ENCODE assay signal across 26 mouse cellular contexts in the genomic region with DNA sequence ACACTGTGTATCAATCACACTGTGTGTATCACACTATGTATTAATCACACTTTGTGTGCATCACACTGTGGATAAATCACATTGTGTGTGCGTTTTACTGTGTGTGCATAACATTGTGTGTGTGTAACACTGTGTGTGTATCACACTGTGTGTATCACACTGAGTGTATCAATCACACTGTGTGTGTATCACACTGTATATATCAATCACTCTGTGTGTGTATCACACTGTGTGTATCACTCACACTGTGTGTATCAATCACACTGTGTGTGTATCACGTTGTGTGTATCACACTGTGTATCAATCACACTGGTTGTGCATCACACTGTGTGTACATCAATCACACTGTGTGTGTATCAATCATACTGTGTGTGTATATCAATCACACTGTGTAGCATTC.
A peak's percentile ranks its signal among the peaks of the same experiment; 100 is the strongest.
DNase-seq lines count a peak whose midpoint lies in the region; ATAC-seq lines count a peak whose summit lies in the region.
"Had no signal": no experiment of that assay in that cellular context is flagged by ENCODE, and none has a peak within 500 bp of the region (broad histone marks: within the 10 kb centered on the region; RNA-seq: fewer than 3 reads in every experiment).

No protein-coding gene starts in this region.

- no peak overlapping the region for H3K4me2 ChIP-seq in forebrain, embryonic 11.5 days (ENCODE audit: low read depth, low read length, severe bottlenecking)
- H3K4me2 ChIP-seq in forebrain, embryonic 12.5 days, result no peak overlapping the region
- no peak overlapping the region for H3K4me2 ChIP-seq in forebrain, embryonic 16.5 days (ENCODE audit: low read length)
- H3K4me2 ChIP-seq in forebrain, embryonic 14.5 days (ENCODE audit: low read length), result no peak overlapping the region
- no peak overlapping the region for H3K4me2 ChIP-seq in midbrain, embryonic 13.5 days (replicated peaks)
- no peak overlapping the region for H3K4me2 ChIP-seq in midbrain, embryonic 11.5 days
- H3K4me2 ChIP-seq: embryonic facial prominence, embryonic 15.5 days; heart, embryonic 11.5 days; hindbrain, embryonic 12.5 days had no signal

- no peak for DNase-seq in forebrain, embryonic 11.5 days (ENCODE audit: low spot score)
- DNase-seq in forebrain, embryonic 14.5 days (ENCODE audit: low spot score), result no peak
- DNase-seq in midbrain, embryonic 11.5 days (ENCODE audit: low spot score, missing footprints), result no peak
- DNase-seq: adrenal gland, adult 2 months; adrenal gland, postnatal 14 days; B cell, adult 2 months; cerebellum, adult 11 months; cerebellum, adult 2 months; cerebellum, adult 9-11 months; cerebellum, postnatal 25 days; gastrocnemius, adult 2 months; gastrocnemius, postnatal 14 days; heart, adult 11 months; kidney, adult 18-20 months had no signal

- H3K27ac ChIP-seq in forebrain, embryonic 11.5 days (ENCODE audit: low read depth, low read length), result no peak overlapping the region
- H3K27ac ChIP-seq in forebrain, embryonic 12.5 days, result no peak overlapping the region
- H3K27ac ChIP-seq in forebrain, embryonic 16.5 days (ENCODE audit: low read length), result no peak overlapping the region
- no peak overlapping the region for H3K27ac ChIP-seq in forebrain, embryonic 14.5 days (ENCODE audit: low read depth, low read length)
- H3K27ac ChIP-seq in midbrain, embryonic 13.5 days, result no peak overlapping the region
- no peak overlapping the region for H3K27ac ChIP-seq in midbrain, embryonic 11.5 days (ENCODE audit: low read depth, low read length)
- H3K27ac ChIP-seq: embryonic facial prominence, embryonic 15.5 days; gastrocnemius, adult 2 months; hindbrain, embryonic 12.5 days; hindbrain, postnatal 0 days had no signal

- no peak overlapping the region for H3K9ac ChIP-seq in forebrain, embryonic 11.5 days (ENCODE audit: low read length)
- no peak overlapping the region for H3K9ac ChIP-seq in forebrain, embryonic 12.5 days
- H3K9ac ChIP-seq in forebrain, embryonic 16.5 days (replicated peaks; ENCODE audit: low read depth, low read length), result no peak overlapping the region
- H3K9ac ChIP-seq in forebrain, embryonic 14.5 days (ENCODE audit: low read length), result no peak overlapping the region
- H3K9ac ChIP-seq in midbrain, embryonic 13.5 days (replicated peaks), result no peak overlapping the region
- no peak overlapping the region for H3K9ac ChIP-seq in midbrain, embryonic 11.5 days (ENCODE audit: low read length)
- H3K9ac ChIP-seq: embryonic facial prominence, embryonic 15.5 days; hindbrain, embryonic 12.5 days had no signal

- 93% methylated on average over 2 of the region's 2 CpGs for WGBS in forebrain, embryonic 11.5 days
- WGBS in forebrain, embryonic 12.5 days, result 95% methylated on average over 2 of the region's 2 CpGs
- 93% methylated on average over 2 of the region's 2 CpGs for WGBS in forebrain, embryonic 16.5 days
- 96% methylated on average over 2 of the region's 2 CpGs for WGBS in forebrain, embryonic 14.5 days
- WGBS in midbrain, embryonic 13.5 days, result 93% methylated on average over 2 of the region's 2 CpGs
- 93% methylated on average over 2 of the region's 2 CpGs for WGBS in midbrain, embryonic 11.5 days

- no peaks in the 10 kb centered on the region for H3K27me3 ChIP-seq in forebrain, embryonic 11.5 days (ENCODE audit: control insufficient read depth, insufficient read depth, low read length)
- H3K27me3 ChIP-seq in forebrain, embryonic 12.5 days, result no peaks in the 10 kb centered on the region
- no peaks in the 10 kb centered on the region for H3K27me3 ChIP-seq in forebrain, embryonic 16.5 days (replicated peaks; ENCODE audit: control insufficient read depth, insufficient read depth, low read length)
- no peaks in the 10 kb centered on the region for H3K27me3 ChIP-seq in forebrain, embryonic 14.5 days (replicated peaks; ENCODE audit: control insufficient read depth, insufficient read depth, low read length)
- H3K27me3 ChIP-seq in midbrain, embryonic 13.5 days, result no peaks in the 10 kb centered on the region
- H3K27me3 ChIP-seq in midbrain, embryonic 11.5 days (ENCODE audit: control insufficient read depth, insufficient read depth, low read length), result no peaks in the 10 kb centered on the region
- H3K27me3 ChIP-seq: CH12.LX; embryonic facial prominence, embryonic 15.5 days; hindbrain, embryonic 12.5 days had no signal

- 0 out of 2 replicates have a peak, but pooled peaks have one; percentile 39 for ATAC-seq in forebrain, embryonic 11.5 days (replicated peaks; ENCODE audit: low FRiP score)
- no peak for ATAC-seq in forebrain, embryonic 12.5 days (ENCODE audit: low FRiP score)
- 0 out of 2 replicates have a peak, but pooled peaks have one; percentile 12 for ATAC-seq in forebrain, embryonic 16.5 days
- ATAC-seq in forebrain, embryonic 14.5 days, result no peak
- peak; percentile 27; the same call in 1 of the 2 replicates for ATAC-seq in midbrain, embryonic 13.5 days
- no peak for ATAC-seq in midbrain, embryonic 11.5 days (ENCODE audit: low FRiP score)
- no peak for ATAC-seq in erythroid progenitor cell, adult 5-6 weeks (replicated peaks; ENCODE audit: low FRiP score, poor library complexity, severe bottlenecking)
- ATAC-seq: hindbrain, postnatal 0 days; inflammation-experienced regulatory T-cells, adult 6 months; intestine, embryonic 16.5 days had no signal

- no peaks in the 10 kb centered on the region for H3K9me3 ChIP-seq in forebrain, embryonic 11.5 days (ENCODE audit: control insufficient read depth, low read length)
- H3K9me3 ChIP-seq in forebrain, embryonic 12.5 days, result no peaks in the 10 kb centered on the region
- H3K9me3 ChIP-seq in forebrain, embryonic 16.5 days (ENCODE audit: control insufficient read depth, low read length), result no peaks in the 10 kb centered on the region
- H3K9me3 ChIP-seq in forebrain, embryonic 14.5 days (replicated peaks; ENCODE audit: control insufficient read depth, low read length), result no peaks in the 10 kb centered on the region
- no peaks in the 10 kb centered on the region for H3K9me3 ChIP-seq in midbrain, embryonic 13.5 days
- no peaks in the 10 kb centered on the region for H3K9me3 ChIP-seq in midbrain, embryonic 11.5 days (ENCODE audit: control insufficient read depth, low read length)
- H3K9me3 ChIP-seq: embryonic facial prominence, embryonic 15.5 days; G1E; hindbrain, embryonic 12.5 days had no signal

- H3K36me3 ChIP-seq in forebrain, embryonic 11.5 days (ENCODE audit: control insufficient read depth, insufficient read depth, low read length), result no peaks in the 10 kb centered on the region
- no peaks in the 10 kb centered on the region for H3K36me3 ChIP-seq in forebrain, embryonic 12.5 days (replicated peaks)
- no peaks in the 10 kb centered on the region for H3K36me3 ChIP-seq in forebrain, embryonic 16.5 days (ENCODE audit: control insufficient read depth, insufficient read depth)
- H3K36me3 ChIP-seq in forebrain, embryonic 14.5 days (ENCODE audit: control insufficient read depth, insufficient read depth, low read length), result no peaks in the 10 kb centered on the region
- no peaks in the 10 kb centered on the region for H3K36me3 ChIP-seq in midbrain, embryonic 13.5 days
- H3K36me3 ChIP-seq in midbrain, embryonic 11.5 days (ENCODE audit: control insufficient read depth, insufficient read depth, low read length), result no peaks in the 10 kb centered on the region
- H3K36me3 ChIP-seq: embryonic facial prominence, embryonic 15.5 days; G1E; hindbrain, embryonic 12.5 days had no signal

- H3K4me1 ChIP-seq in forebrain, embryonic 11.5 days (replicated peaks; ENCODE audit: control insufficient read depth, insufficient read depth, low read length), result no peaks in the 10 kb centered on the region
- no peaks in the 10 kb centered on the region for H3K4me1 ChIP-seq in forebrain, embryonic 12.5 days
- peaks cover 4% of the 10 kb centered on the region; the same call in 1 of the 2 replicates for H3K4me1 ChIP-seq in forebrain, embryonic 16.5 days (replicated peaks; ENCODE audit: control insufficient read depth, insufficient read depth, low read length)
- no peaks in the 10 kb centered on the region for H3K4me1 ChIP-seq in forebrain, embryonic 14.5 days (ENCODE audit: control insufficient read depth, insufficient read depth, low read length)
- 0 out of 2 replicates have a peak, but pooled peaks cover 3% of the 10 kb centered on the region for H3K4me1 ChIP-seq in midbrain, embryonic 13.5 days (replicated peaks)
- no peaks in the 10 kb centered on the region for H3K4me1 ChIP-seq in midbrain, embryonic 11.5 days (ENCODE audit: control insufficient read depth, insufficient read depth, low read length)
- H3K4me1 ChIP-seq: embryonic facial prominence, embryonic 15.5 days; hindbrain, embryonic 12.5 days had no signal

- H3K4me3 ChIP-seq in forebrain, embryonic 11.5 days (ENCODE audit: low read depth, low read length), result no peak overlapping the region
- no peak overlapping the region for H3K4me3 ChIP-seq in forebrain, embryonic 12.5 days (replicated peaks)
- no peak overlapping the region for H3K4me3 ChIP-seq in forebrain, embryonic 16.5 days (replicated peaks; ENCODE audit: low read length)
- no peak overlapping the region for H3K4me3 ChIP-seq in forebrain, embryonic 14.5 days (ENCODE audit: low read depth, low read length)
- no peak overlapping the region for H3K4me3 ChIP-seq in midbrain, embryonic 13.5 days (replicated peaks)
- H3K4me3 ChIP-seq in midbrain, embryonic 11.5 days (ENCODE audit: low read depth, low read length), result no peak overlapping the region
- H3K4me3 ChIP-seq: embryonic facial prominence, embryonic 15.5 days; gastrocnemius, adult 2 months; hindbrain, embryonic 12.5 days had no signal

Comparison
In these comparisons a context has a peak if more than half of its experiments do, and no peak if none do; other contexts are left out.
1. ATAC-seq: peak in forebrain, embryonic 11.5 days (single experiment), forebrain, embryonic 16.5 days (single experiment) and midbrain, embryonic 13.5 days (single experiment); none in forebrain, embryonic 12.5 days (single experiment), forebrain, embryonic 14.5 days (single experiment), midbrain, embryonic 11.5 days (single experiment) and erythroid progenitor cell, adult 5-6 weeks (single experiment).